Mouse (Mus musculus) erythroblast, embryonic 14.5 days (primary cell): ENCODE measurements around the gene Dnm3.

Experiments used
- GATA1 ChIP-seq: IDR thresholded peaks from 2 replicates; pipeline ENCODE4 v1.6.1; 2012; ENCODE audit warnings: low read length, inconsistent platforms, mixed read lengths
- TAL1 ChIP-seq: IDR thresholded peaks from 3 replicates; pipeline ENCODE4 v1.6.1; 2012; ENCODE audit warnings: low read length, inconsistent platforms, mixed read lengths

DNA sequence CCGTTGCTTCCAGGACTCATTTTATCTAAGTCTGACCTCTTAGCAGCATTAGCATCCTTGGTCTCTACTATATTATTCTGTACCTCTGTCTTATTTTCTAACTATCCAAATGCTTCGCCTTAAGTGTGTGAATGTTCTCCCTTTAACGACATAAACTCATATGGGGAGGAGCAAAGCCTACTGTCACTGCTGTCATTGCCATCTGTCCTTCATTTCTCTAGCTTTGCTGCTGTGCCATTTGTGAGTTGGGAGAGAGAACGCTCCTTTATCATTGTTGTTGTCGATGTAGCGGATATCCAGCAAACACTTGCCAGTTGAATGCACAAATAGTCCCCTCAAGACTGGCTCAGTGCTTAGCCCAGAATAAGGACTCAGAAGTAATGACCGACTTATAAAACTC, 335.5 kb downstream of the Dnm3 start:
- no peak for TF ChIP-seq GATA1
- TF ChIP-seq TAL1: no peak
